Mouse (Mus musculus): ENCODE data around the gene Fgf15.

DNA sequence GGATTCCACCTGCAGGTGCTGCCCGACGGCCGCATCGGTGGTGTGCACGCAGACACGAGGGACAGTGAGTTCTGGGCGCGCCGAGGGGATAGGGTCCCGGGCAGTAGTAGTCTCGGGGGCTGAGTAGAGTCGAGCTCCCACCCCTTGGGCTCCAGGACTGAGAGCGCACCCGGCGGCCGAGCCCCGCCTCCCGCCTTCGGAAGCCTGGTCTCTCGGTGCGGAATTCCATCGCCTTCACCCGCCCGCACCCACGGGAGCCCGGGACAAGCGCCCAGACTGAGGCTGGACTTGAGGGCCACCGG lies 34.6 kb upstream of the Fgf15 start:
- TF ChIP-seq CTCF (conservative IDR thresholded peaks at IDR 0.05 in 1 of 2, IDR thresholded peaks at IDR 0.05 in 1 of 2; ENCODE audit: low read depth in 2 of 2, low read length in 2 of 2) (no peak), POLR2A (IDR thresholded peaks at IDR 0.05; ENCODE audit: low read depth, low read length) (no peak), ZNF384 (IDR thresholded peaks at IDR 0.05; ENCODE audit: low read depth, low read length) (no peak), EP300 (IDR thresholded peaks at IDR 0.05; ENCODE audit: low read length) (no peak), USF2 (conservative IDR thresholded peaks at IDR 0.05; ENCODE audit: low read depth, low read length) (no peak), POLR2AphosphoS2 (IDR thresholded peaks at IDR 0.05; ENCODE audit: low read depth, low read length) (no peak), SMC3 (IDR thresholded peaks at IDR 0.05; ENCODE audit: low read depth, low read length) (no peak), ETS1 (conservative IDR thresholded peaks at IDR 0.05; ENCODE audit: low read depth, low read length) (no peak)

Data from CH12.LX (cell line).